Mouse (Mus musculus) spleen, adult 12 weeks (tissue): ENCODE results near the gene Ttc27.

Source experiments
- DNase-seq: peaks from one replicate; pipeline ENCODE4 v3.0.0; 2022; ENCODE audit warnings: low spot score

Ttc27 gene

DNA sequence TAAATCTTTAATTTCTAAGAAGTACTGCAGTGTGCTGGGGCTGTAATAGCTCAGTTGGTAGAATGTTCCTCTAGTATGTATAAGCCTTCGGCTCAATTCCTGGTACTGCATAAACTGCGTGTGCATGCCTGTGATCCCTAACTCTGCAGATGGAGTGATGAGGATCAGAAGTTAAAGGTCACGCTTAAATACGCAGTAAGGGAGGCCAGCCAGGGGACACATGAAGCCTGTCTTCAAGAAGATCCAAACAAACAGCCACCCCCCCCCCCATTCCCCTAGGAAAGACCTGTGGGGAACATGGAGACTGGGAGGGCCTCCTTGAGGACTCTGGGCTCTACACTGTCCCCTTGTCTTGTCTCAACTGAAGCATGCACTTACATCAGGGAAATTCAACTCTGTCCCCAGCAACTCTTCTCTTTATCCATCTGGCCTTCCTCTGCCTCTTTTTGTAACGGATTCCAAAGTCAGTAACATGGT, 36.1 kb downstream of the Ttc27 start:
- no peak for DNase-seq

DNA sequence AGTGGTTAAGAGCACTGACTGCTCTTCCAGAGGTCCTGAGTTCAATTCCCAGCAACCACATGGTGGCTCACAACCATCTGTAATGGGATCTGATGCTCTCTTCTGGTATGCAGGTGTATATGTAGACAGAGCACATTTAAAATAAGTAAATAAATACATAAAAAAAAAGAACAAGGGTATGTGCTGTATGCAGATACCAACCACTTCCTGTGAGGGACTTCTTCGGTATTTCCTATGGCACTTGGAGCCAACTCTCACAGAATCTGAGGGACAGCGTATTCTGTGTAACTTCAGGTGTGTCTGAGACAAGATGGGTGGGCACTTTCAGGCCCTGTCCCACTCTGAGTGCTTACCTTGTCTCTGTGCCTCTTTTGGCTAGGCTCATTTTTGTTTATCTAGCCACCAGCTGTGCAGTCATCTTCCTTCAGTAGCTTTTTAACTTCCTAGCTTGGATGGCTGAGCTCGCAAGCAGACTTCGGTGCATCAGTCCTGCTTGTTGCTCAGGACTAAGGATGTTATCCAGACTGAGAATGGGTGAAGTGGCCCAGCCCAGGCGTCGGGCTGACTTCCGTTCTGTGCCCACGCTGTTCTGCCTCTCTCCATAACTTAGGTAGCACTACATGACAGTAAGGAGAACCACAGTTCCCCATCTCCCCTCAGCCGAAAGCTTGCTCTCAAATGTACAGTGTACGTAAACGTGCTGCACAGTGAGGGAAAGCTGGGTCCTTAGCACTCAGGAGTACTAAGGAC, 37.0 kb downstream of the Ttc27 start:
- no peak for DNase-seq

DNA sequence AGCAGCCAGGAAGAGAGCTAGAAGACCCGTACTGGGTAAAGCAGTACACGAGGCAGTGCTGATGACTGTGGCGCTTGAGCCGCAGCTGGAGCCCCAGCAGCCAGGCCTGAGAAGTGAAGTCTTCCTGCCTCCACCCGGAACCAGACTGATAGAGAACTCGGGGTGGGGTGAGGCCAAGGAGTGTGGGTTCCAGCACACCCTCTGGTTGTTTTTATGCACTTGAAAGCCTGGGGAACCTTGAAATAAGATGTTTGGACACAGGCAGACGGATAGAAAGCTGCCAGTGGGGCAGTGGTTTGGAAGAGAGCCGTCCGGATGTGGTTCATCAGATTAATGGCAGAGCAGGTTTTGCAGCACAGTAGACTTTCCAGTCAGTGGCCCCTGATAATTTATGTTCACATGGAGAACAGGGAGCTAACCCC, 51.9 kb downstream of the Ttc27 start:
- DNase-seq = no peak

DNA sequence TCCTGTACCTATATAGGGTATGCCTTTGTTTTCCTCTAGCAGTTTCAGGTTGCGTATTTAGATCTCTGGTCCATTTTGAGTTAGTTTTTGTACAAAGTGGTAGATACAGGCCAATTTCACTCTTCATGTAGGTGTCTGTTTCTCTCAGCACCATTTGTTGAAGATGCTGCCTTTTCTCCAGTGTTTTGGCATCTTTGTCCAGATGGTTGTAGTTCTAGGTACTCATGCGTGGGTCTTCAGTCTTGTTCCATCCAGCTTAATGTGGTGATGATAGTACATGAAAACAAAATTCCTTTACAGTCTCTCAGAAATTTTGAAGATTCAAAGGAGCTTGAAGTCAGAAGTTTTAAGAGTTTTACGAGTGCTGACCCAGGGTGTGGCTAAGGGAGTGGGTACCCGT, 54.8 kb downstream of the Ttc27 start:
- no peak for DNase-seq

DNA sequence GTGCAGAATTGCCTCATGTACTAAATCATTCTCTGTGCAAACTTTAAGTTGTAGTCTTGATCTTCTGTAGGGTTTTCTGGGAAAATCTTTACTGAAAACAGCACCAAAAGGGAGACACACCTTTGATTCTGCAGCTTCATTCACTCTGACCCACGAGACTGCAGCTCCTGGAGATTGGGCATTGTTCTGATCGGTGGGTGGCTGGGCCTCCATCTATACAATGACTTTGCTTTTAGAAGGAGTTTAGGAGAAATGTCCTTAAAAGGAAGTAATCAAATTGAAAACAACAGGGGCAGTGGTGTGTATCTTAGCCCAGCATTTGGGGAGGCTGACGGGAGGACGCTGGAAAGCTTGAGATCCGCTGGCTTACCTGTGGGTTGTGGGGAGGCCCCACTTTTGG, 56.0 kb downstream of the Ttc27 start:
- DNase-seq = no peak

DNA sequence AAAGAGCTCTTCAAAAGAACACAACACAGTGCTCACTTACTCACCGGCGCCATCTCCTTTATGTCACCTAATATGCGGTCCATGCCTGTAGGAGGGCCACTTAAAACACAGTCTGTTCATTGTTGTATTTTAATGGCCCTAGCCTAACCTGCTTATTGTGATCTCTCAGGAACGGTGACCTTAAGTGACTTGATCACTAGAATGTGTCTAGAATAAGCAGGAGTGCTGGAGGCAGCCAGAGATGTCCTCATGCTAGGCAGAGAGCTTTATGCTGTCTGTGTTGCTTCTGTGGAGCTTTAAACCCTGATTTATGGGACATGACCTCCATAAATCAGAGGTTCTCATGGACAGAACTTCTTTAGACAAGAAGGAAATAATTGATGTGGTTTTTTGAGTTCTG, 62.6 kb downstream of the Ttc27 start:
- DNase-seq = no peak

DNA sequence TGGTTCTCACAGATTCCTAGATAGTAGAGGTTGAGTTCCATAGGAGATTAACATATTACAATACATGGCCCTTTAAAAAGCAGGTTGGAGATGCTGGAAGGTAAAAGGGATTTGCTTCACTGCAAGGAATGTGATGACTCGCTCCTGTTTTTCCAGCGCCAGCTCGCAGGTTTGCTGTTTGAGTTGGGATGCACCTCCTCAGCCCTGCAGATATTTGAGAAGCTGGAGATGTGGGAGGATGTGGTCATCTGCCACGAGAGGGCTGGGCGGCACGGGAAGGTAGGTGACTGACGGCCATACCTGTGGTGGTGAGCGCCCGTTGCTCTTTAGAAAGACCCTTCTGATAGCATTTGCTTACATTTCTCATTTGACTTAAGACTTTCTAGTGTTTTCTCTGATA, 63.1 kb downstream of the Ttc27 start:
- no peak for DNase-seq

DNA sequence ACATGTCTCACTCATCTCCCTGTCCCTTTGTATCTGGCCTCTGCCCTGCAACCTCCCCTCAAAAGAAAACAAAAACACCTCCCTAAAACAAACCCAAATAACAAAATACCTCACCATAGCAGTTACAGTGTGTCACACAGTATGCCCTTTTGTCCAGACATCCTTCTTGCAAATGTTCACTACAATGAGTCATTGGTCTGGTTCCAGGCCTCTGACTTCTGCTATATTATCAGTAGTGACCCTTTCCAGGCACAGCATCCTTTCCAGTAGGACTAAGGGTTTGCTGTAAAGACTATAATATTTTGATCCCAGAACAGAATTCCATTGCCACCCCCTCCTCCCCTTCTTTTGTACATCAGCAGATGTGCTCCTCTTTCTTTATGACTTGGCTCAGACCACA, 64.4 kb downstream of the Ttc27 start:
- no peak for DNase-seq

DNA sequence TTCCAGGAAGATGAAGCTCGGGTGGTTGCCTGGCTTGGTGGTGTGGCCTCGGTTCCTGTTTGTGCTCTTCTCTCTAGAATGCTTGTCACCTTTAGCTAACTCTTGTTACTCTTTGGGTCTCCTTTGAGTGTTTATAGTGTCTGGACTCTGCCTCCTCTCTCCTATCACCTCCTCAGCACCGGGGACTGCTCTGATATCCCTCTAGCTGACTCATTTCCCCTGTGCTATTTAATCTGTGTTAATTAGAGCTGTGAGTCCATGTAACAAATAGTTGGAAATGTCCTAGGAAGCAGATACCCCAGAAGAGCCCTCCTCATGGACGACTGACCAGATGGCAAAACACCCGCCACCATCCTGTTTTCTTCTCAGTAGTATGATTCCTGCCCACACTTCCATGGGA, 68.1 kb downstream of the Ttc27 start:
- no peak for DNase-seq

DNA sequence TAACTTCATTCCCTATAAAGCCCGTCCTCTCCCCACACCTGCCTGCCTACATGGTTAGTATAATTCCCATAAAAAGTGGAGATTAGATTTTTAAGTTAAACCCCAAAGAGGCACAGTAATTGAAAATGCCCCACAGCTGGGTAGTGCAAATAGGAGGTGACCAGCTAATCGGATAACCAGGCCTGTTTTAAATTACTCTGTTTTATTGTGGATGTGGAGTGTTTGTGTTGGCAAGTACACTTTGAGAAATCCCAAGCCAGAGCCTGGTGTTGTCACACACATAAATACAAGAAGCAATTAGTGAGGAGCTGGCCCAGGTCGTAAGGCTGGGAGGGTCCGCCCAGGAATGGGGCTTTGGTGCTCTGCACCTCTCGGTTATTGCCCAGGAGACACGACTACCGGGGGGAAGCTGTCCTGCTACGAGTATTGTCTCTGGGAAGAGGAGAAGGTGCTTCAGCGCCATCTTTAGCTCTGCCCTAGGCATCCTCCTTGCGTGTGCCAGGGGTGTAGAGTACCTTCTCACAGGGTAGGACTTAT, 68.7 kb downstream of the Ttc27 start:
- no peak for DNase-seq

DNA sequence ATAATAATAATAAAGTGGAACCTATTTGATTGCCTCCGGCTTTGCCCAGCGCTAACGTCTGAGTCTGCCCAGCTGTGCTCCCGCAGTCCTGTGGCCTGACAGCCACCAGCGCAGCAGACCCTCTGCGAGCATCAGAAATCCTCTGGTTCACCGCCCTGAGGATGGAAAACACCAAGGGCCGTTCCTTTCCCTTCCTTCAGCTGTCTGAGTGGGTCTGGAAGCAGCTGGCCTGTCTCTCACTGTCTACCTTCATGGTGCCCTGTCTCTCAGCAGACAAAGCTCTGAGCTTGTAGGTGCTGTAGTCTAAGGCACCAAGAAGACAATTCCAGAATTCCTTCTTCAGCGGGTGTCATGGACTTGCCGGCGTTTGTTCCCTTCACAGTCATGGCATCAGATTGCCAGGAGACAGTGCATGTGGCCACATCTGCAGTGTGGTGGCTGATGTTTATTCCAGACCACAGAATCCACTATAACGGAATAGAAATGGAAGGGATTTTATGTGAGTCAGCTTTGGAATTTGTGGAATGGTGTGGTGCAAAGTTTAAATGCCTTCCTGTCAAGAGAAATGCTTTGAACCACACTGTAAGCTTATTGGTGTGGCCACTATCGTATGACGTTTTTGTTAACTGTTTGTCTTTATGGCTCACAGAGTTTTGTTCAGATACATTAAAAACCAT, 78.6 kb downstream of the Ttc27 start:
- DNase-seq = no peak

DNA sequence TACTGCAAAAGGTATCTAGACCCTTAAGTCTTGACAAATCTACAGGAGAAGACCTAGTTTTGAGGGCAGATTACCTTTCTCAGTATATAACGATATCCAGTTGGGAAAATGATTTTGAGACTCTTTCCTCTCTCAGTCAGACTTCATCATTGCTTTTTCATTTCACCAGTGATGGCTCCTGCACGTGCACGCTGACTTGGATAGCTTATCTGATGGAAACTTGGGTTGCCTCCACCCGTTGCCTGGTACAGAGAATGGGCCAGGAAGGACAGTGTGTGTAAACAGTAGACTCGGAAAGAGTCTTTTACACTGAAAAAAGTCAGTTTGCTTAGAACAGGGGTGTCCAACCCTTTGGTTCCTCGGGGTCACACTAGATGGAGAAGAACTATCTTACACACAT, 82.3 kb downstream of the Ttc27 start:
- no peak for DNase-seq

DNA sequence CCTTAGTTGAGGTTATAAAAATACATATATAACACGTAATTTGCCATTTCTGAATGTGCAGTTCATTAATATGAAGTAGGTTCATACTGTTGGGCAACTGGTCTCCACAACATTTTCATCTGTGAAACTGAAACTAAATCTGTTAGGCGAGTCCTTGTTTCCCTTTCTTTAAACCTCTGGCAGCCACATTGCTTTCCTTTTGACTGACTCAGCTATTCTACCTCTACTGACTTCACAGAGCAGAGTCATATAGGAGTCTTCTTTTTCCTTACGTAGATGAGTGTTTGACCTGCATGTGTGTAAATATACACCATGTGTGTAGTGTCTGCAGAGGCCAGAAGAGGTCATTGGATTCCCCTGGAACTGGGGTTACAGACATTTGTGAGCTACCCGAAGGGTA, 85.2 kb downstream of the Ttc27 start:
- no peak for DNase-seq

DNA sequence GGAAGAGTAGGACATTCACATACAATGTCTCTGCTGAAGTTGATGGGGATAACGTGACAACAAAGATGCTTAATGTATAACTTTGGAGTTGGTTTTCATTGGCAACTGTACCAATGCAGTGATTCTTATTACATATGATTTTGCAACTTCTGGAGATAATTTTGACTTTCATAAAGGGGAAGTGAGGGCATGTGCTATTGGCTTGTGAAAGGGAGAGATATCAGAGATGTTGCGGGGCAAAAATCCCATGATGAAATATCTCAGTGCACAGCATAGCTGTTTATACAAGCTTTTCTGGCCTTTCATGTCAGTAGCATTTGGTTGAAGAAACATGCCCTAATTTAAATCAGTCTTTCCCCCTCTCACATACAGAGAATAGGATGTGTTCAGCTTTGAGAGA, 86.3 kb downstream of the Ttc27 start:
- no peak for DNase-seq

DNA sequence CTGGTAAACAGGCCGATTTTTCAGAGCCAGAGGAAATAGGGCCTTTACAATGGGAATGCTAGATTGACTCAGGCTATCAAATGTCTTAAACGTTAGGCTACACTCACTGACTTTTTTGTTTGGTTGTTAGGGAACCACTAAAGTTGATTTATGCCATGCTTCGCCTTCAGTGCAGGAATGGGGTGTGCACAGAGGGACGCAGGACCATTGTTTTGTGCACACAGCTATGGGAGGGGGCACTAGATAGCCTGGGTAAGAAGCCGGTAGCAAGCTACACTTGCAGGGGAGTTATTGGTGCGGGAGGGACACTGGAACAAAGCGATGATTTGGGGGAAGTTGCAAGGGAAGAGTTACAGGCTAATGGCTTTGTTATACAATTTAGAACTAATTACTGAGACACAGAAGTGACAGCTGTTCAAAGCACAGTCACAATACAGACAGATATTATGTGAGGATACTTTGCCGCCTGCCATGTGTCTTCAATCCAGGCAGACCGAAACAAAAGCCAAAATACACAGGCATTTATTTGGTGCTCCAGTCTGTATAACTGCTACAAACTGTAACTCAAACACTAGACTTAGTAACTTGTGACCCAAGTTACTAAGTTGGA, 86.9 kb downstream of the Ttc27 start:
- DNase-seq = no peak

DNA sequence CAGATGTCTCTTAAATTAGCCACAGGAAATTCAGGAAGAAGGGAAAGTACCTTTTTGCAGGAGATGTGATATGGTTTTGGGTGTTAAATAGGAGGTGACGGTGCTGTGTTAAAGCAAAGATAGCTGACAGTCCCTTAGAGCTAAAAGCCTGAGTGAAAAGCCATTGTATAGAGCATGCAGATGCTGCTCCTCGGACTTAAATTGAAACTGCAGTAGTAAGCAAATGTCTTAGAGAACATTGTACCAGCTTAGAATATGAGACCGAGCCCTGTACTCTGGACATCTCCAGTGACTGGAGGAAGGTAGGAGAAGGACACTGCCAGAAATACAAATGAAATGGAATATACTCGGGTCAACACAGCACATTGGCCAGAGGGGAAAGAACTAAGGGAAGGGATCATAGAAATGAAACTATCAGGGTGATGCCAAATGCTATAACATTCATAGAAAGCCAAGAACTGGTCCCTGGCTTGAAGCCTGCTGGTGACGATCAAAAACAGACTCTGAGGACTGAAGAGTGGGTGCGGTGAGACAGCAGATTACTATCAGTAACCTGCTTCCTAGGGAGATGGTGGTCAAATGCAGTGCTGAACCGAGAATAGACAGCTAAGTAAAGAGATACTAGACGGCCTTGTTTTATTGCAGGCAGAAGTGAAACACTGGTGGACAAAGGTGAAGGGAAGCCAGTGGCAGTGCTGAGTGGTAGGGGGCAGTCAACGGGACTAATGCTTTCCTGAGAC, 90.1 kb downstream of the Ttc27 start:
- DNase-seq = no peak

DNA sequence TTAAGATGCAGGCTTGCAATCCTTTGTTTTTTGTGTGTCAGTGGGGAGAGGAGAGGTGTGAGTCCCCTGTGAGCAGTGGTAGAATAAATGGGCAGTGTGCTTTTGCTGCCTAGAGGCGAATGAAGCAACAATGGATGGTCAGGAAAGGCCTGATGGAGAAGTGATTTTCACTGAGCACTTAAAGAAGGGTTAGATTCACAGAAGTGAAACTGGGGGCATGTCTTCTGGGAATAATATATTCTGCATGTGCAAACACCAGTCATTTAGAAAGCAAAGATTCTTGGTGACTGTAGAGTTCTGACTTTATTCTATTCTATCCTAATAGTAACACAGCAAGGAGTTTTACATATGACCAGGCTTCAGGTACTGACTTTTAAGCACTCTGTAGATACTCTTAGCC, 90.8 kb downstream of the Ttc27 start:
- DNase-seq = no peak

DNA sequence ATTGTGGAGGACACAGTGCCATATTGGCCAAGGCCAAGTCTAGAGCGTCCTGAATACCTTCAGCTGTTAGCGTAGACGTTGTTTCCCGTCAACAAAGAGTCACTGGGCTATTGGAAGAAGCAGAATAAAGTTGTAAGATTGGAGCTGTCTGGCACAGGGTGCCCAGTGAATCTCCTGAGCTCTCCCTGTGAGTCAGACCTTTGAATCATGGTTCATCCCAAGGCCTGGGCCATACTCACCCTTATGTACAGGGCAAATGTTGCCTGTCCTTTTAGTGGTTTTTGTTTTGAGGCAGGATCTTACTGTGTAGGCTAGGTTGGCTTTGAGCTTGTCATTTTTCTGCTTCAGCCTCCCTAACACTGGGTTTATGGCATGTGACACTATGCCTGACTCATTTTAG, 91.4 kb downstream of the Ttc27 start:
- no peak for DNase-seq

DNA sequence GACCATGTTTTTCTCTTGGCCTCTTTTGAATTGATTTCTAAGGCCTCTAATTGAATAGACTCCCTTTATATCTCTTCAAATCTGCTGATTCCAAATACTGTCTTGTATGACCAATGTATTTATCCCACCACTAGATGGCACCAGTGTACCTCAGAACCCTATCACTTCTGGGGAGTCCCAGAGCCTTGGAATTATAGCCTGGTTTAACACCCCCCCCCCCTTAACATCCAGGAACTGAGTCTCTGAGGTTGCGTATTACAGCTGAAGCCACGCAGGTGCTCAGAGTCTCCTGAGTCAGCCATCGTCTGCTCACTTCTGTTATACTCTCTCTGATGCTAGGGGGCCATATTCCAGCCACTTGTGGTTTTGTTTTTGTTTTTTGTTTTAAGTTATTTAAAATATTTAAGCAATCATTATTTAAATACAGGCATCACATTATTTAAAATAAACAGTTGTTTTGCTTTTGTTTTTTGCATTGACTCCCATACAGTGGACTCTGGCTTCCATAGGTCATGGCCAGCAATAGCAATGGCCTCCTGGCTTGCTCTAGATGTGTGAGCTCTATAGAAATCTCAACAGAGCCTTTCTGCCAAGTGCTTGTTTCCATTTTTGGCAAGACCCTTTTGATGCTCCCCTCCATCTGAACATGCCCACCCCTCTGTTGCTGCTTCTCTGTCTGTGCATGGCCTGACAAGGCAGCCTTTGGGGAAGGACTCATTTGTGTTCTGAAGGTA, 93.5 kb downstream of the Ttc27 start:
- no peak for DNase-seq

DNA sequence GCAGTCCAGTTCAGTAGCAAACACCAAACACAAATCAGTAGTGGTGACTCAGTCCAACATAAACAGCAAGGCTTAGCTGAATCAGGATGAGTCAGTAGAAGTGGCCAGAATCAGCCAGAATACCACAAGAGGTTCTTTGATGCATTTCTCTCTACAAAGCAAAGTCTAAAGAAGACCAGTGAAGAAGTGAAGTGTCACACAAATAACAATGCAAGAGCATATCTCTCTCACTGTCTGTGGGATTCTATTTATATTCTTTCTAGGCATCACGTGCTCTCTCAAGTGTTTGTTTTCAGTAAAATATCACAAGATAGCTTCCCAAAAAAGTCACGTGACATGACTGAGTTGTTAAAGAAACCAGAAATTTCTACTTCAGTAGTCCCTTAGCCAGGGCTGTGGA, 102.2 kb downstream of the Ttc27 start:
- DNase-seq = no peak

DNA sequence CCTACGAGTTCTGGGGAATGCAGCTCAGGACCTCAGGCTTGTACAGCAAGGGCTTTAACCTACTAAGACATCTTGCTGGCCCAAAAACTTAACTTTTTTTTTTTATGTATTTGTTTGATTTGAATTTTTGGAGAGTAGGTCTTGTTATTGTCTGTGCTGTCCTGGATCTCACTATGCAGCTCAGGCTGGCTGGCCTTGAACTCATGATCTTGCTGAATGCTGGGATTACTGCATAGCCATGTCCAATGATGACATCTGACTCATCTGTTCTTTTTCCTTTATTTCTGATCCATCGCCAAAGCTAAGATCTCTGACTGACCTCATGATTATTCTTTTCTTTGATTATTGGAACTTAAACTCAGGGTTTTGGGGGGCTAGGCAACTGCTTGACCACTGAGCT, 113.3 kb downstream of the Ttc27 start:
- DNase-seq = no peak

DNA sequence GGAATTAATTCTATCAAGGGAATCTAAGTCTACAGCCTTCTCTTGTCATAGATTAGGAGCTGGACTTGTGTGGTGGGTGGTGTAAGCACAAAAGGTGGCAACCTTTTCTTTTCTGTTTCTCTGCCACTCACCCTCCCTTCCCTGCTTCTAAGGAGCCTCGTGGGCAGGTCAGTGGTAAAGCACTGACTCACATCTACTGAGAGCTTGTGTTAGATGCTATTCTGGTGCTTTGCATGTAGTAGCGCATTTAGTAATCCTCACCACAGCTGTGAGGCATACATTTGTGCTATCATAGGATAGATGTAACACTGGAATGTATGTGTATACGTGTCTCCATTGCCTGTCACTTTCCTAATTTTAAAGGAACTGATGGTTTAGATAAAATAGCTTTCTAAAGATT, 124.2 kb downstream of the Ttc27 start:
- no peak for DNase-seq
